Mouse (Mus musculus): ENCODE results near the gene Srsf3.

DNA sequence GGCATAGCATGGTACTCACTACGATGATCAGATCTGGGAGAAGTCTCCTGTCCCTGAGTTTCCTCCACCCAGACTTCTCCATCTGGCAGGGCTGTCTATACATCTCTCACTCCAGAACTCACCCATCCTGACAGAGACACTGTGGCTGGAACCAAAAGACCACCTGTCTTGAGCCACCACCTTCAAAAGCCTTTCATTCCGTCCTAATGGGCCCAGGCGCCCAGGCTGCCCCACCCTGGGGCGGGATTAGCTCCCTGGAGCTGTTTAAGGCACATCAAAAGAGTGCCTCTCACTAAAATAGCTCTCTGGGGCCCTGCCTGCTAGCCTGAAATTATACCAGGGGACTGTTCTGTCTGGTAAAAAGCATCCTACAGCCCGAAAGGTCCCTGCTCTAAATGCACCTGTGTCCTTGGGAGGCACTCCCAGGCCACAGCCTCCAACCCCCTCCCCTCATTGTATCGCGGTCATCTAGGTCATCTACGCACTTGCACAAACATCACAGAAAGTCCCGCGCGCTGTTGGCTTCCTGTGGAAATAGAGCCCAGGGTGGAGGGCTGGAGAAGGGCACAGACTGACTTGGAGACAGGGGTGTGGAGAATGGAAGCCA lies 40.4 kb downstream of the Srsf3 start:
- TF ChIP-seq CTCF (IDR thresholded peaks at IDR 0.05; ENCODE audit: extremely low read depth, insufficient read depth, low read length) (no peak), POLR2A (IDR thresholded peaks at IDR 0.05; ENCODE audit: extremely low read depth, insufficient read depth, low read length) (no peak)

Data from cortical plate, adult 2 months (tissue).